Mouse (Mus musculus): ENCODE measurements around the gene Olfr641. TPM values are rescaled to one million over a fixed set of nuclear protein-coding genes. Genes with fewer than 3 reads are reported as not detected.

Gene Olfr641
- not detected for polyA plus RNA-seq (2017; shearing (Covaris generic))

- ATAC-seq = no peak
Measured at GRCm38 (mm10) chr7:104035145-104035544, at the start of gene Olfr641. Gene Olfr641 (plus strand): TSS chr7:104035445.

- ATAC-seq = no peak
Measured at GRCm38 (mm10) chr7:103998446-103998845, 36.8 kb upstream of the Olfr641 start, which contains the start of gene Olfr638. Gene Olfr638 (plus strand): TSS chr7:103998746.

- no peak for ATAC-seq
Measured at GRCm38 (mm10) chr7:103999124-103999523, 36.1 kb upstream of the Olfr641 start.

GRCm38 (mm10) chr7:104017203-104017602 lies 18.0 kb upstream of the Olfr641 start, which contains the start of gene Olfr639:
Gene Olfr639 (minus strand): TSS chr7:104017303.
- no peak for ATAC-seq

GRCm38 (mm10) chr7:104018953-104019352 lies 16.3 kb upstream of the Olfr641 start:
- no peak for ATAC-seq

GRCm38 (mm10) chr7:104021651-104022050 lies 13.6 kb upstream of the Olfr641 start:
- ATAC-seq = no peak

- ATAC-seq = no peak
Measured at GRCm38 (mm10) chr7:104025473-104025872, 9.8 kb upstream of the Olfr641 start, which contains the start of gene Olfr640. Gene Olfr640 (minus strand): TSS chr7:104025573.

GRCm38 (mm10) chr7:104026978-104027377 lies 8.3 kb upstream of the Olfr641 start:
- no peak for ATAC-seq

- ATAC-seq = no peak
Measured at GRCm38 (mm10) chr7:104050745-104051144, 15.5 kb downstream of the Olfr641 start.

GRCm38 (mm10) chr7:104052566-104052965 lies 17.3 kb downstream of the Olfr641 start, which contains the start of gene Olfr642:
Gene Olfr642 (minus strand): TSS chr7:104052666.
- no peak for ATAC-seq

- no peak for ATAC-seq
Measured at GRCm38 (mm10) chr7:104059215-104059614, 24.0 kb downstream of the Olfr641 start.

GRCm38 (mm10) chr7:104061345-104061744 lies 26.1 kb downstream of the Olfr641 start, which contains the start of gene 4930516K23Rik:
Gene 4930516K23Rik (minus strand): TSS chr7:104061445.
- no peak for ATAC-seq

GRCm38 (mm10) chr7:104071769-104072168 lies 36.5 kb downstream of the Olfr641 start, which contains the start of gene Olfr644:
Gene Olfr644 (minus strand): TSS chr7:104071869.
- no peak for ATAC-seq

GRCm38 (mm10) chr7:104085365-104085764 lies 50.1 kb downstream of the Olfr641 start, which contains the start of gene Olfr645:
Gene Olfr645 (minus strand): TSS chr7:104085465.
- ATAC-seq = no peak

Other genes with a start within 250 kb of the Olfr641 start
- gene Olfr67, start 243.6 kb upstream of the Olfr641 start, polyA plus RNA-seq (2017; shearing (Covaris generic)) = not detected
- 100 to 1,000 TPM in 1 of 2 experiments, 1 to 10 TPM in 1; 1.3 to 103 TPM for gene Hbb-bt, start 221.4 kb upstream of the Olfr641 start, polyA plus RNA-seq (2017; shearing (Covaris generic))
- gene Hbb-bs, start 207.3 kb upstream of the Olfr641 start, polyA plus RNA-seq (2017; shearing (Covaris generic)) = 100 to 1,000 TPM in 1 of 2 experiments, 1 to 10 TPM in 1; 8.3 to 367 TPM
- not detected for gene Hbb-bh2, start 194.9 kb upstream of the Olfr641 start, polyA plus RNA-seq (2017; shearing (Covaris generic))
- gene Hbb-bh1, start 192.3 kb upstream of the Olfr641 start, polyA plus RNA-seq (2017; shearing (Covaris generic)) = not detected
- not detected for gene Hbb-y, start 182.2 kb upstream of the Olfr641 start, polyA plus RNA-seq (2017; shearing (Covaris generic))
- gene Olfr66, start 149.2 kb upstream of the Olfr641 start, polyA plus RNA-seq (2017; shearing (Covaris generic)) = under 1 TPM in 1 of 2 experiments, not detected in 1; 0.19 TPM
- gene Olfr64, start 141.0 kb upstream of the Olfr641 start, polyA plus RNA-seq (2017; shearing (Covaris generic)) = not detected
- gene Olfr65, start 132.0 kb upstream of the Olfr641 start, polyA plus RNA-seq (2017; shearing (Covaris generic)) = not detected
- not detected for gene Olfr631, start 106.6 kb upstream of the Olfr641 start, polyA plus RNA-seq (2017; shearing (Covaris generic))
- gene Olfr632, start 101.1 kb upstream of the Olfr641 start, polyA plus RNA-seq (2017; shearing (Covaris generic)) = not detected
- not detected for gene Olfr633, start 91.0 kb upstream of the Olfr641 start, polyA plus RNA-seq (2017; shearing (Covaris generic))
- under 1 TPM in 1 of 2 experiments, not detected in 1; 0.08 TPM for gene Olfr635, start 64.3 kb upstream of the Olfr641 start, polyA plus RNA-seq (2017; shearing (Covaris generic))
- gene Olfr638, start 36.7 kb upstream of the Olfr641 start, polyA plus RNA-seq (2017; shearing (Covaris generic)) = not detected
- not detected for gene Olfr639, start 18.1 kb upstream of the Olfr641 start, polyA plus RNA-seq (2017; shearing (Covaris generic))
- not detected for gene Olfr640, start 9.9 kb upstream of the Olfr641 start, polyA plus RNA-seq (2017; shearing (Covaris generic))
- gene Olfr642, start 17.2 kb downstream of the Olfr641 start, polyA plus RNA-seq (2017; shearing (Covaris generic)) = under 1 TPM in 1 of 2 experiments, not detected in 1; 0.07 TPM
- gene 4930516K23Rik, start 26.0 kb downstream of the Olfr641 start, polyA plus RNA-seq (2017; shearing (Covaris generic)) = not detected
- gene Olfr644, start 36.4 kb downstream of the Olfr641 start, polyA plus RNA-seq (2017; shearing (Covaris generic)) = not detected
- not detected for gene Olfr645, start 50.0 kb downstream of the Olfr641 start, polyA plus RNA-seq (2017; shearing (Covaris generic))
- gene Olfr646, start 69.4 kb downstream of the Olfr641 start, polyA plus RNA-seq (2017; shearing (Covaris generic)) = not detected
- not detected for gene Ubqln5, start 94.4 kb downstream of the Olfr641 start, polyA plus RNA-seq (2017; shearing (Covaris generic))
- gene Olfr643, start 102.0 kb downstream of the Olfr641 start, polyA plus RNA-seq (2017; shearing (Covaris generic)) = not detected
- not detected for gene Ubqln3, start 107.8 kb downstream of the Olfr641 start, polyA plus RNA-seq (2017; shearing (Covaris generic))
- gene Ubqlnl, start 115.1 kb downstream of the Olfr641 start, polyA plus RNA-seq (2017; shearing (Covaris generic)) = not detected
- gene Olfm5, start 129.4 kb downstream of the Olfr641 start, polyA plus RNA-seq (2017; shearing (Covaris generic)) = not detected
- under 1 TPM; 0.28 to 0.47 TPM for gene Olfr648, start 147.9 kb downstream of the Olfr641 start, polyA plus RNA-seq (2017; shearing (Covaris generic))
- not detected for gene Olfr649, start 160.5 kb downstream of the Olfr641 start, polyA plus RNA-seq (2017; shearing (Covaris generic))
- 1 to 10 TPM in 1 of 2 experiments, not detected in 1; 1.8 TPM for gene Trim6, start 183.3 kb downstream of the Olfr641 start, polyA plus RNA-seq (2017; shearing (Covaris generic))
- 10 to 100 TPM; 48.2 to 67.3 TPM for gene Trim34a, start 209.0 kb downstream of the Olfr641 start, polyA plus RNA-seq (2017; shearing (Covaris generic))

All from activated CD4-positive, CD25-positive, alpha-beta regulatory T cell, adult 4 months (primary cell).